Mouse (Mus musculus) skeletal muscle tissue, adult 2 months (tissue): ENCODE results near the gene Lcn10.
A peak's percentile ranks its signal among the peaks of the same experiment; 100 is the strongest.
"Not testable (repeated sequence)": the region's sequence is repeated elsewhere in the genome, so short reads cannot be mapped to it uniquely, and the experiment has no call there.

ENCODE experiments used
- DNase-seq: peaks from one replicate; pipeline ENCODE4 v3.0.0-alpha.2; 2012; ENCODE audit warnings: low read depth, low spot score

Gene Lcn10

DNA sequence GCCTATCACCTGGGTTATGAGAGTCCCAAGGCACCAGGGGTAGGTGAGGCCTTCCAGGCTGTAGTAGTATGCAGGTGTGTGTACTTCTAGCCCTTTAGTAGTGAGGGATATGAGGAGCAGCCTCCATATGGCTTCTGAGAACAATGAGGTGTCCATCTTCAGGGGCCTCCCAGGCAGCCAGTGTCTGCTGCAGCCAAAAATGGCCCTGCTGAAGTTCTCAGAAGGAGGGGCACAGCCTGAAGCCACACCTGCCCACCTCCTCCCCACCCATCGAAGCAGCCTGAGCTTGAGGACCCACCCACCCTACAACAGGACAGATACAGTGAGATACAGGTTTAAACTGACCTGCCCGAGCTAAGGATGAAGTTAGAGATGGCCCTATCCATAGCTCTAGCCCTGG, at the start of gene Lcn10:
TSS of gene Lcn10 (plus strand) at position 301 of the 400 bp plus-strand sequence.
- no peak for DNase-seq

DNA sequence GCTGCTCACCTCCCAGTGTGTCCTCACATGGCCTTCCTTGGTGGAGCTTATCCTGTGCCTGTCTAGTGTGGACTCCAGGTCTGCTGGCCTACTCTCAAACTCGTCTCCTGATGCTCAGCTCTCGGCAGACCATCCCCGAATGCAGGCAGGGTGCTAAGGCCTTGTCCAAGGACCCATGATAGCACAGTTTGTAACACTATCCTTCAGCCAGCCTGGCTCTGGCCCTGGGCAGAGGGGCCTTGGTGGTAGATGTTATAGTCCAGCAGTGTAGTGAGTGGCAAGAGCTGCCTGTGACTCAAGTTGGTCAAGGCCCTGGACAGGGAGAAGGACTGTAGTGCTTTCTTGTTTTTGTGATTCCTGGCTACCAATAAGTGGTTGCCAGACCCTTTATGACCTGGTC, 48.9 kb upstream of the Lcn10 start:
- no peak for DNase-seq

DNA sequence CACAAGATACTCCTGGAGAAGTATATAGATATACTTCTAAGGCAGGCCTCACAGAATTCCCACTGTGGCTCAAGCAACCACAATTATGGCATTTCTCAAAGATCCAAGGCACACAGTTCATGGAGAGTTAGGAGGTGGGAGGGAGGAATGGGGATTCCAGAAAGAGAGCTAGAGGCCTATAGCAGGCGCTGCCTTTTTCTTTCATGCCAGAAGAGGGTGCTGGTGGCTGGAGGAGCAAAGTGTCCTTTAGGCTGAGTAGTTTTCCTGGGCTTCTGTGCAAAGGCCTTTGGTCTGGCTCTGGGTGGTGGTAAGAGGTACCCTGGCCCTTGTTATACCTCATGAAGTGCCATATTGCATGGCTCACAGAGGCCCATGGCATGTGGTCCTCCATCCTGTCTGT, 48.5 kb upstream of the Lcn10 start:
- no peak for DNase-seq

DNA sequence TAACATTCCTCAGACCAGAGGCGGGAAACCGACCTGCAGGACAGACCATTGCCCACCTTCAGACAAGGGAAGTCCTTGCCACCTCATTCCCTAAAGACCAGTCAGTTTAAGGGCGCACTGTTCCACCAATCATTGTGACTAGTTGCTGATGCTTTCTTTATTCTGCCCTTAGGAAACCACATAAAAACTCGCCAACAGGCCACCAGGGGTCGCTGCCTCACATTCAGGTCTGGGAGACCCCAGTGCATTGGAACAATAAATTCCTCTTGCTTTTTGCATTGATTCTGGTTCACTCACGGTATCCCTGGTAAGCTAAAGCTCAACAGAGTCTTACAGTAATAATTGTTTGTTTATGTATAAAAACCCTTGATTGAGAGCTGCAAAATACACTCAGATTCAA, 42.6 kb upstream of the Lcn10 start:
- no peak for DNase-seq

DNA sequence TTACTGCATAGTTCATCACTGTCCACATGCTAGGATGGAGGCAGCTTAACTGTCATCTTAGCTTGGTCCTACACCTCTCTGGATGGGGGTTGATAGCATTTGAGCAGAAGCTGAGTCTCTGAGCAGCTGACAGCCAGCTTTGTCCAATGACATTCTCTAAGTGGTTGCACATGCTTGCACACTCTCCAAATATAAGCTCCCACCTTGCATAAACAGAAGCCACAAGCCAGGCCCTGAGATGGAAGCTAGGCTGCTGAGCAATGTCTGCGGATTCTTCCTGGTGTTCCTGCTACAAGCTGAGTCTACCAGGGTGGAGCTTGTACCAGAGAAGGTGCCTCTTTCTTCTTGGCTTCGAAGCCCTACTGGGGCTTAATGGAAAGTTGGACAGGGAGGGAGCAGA, 29.6 kb upstream of the Lcn10 start, which contains the start of gene Lcn8:
TSS of gene Lcn8 (plus strand) at position 219 of the 400 bp plus-strand sequence.
- no peak for DNase-seq

DNA sequence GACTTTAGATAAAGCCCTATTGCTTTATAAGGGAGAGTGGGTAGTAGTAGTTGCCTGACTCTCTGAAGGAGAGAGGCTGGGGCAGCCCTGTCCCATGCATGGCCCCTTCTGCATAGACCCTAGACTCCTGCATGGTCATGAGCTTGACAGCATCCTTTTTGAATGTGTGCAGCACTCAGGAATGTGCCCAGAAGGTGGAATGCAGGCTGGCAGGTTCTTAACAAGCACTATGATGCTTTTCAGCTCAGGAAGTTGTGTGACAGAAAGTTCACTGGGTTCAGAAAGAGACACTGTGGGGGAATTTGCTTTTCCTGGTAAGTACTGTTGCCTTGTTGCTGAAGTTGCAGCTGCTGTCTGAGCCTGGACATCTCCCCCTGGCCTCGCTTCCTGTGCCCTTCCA, 28.0 kb upstream of the Lcn10 start:
- DNase-seq, result no peak

DNA sequence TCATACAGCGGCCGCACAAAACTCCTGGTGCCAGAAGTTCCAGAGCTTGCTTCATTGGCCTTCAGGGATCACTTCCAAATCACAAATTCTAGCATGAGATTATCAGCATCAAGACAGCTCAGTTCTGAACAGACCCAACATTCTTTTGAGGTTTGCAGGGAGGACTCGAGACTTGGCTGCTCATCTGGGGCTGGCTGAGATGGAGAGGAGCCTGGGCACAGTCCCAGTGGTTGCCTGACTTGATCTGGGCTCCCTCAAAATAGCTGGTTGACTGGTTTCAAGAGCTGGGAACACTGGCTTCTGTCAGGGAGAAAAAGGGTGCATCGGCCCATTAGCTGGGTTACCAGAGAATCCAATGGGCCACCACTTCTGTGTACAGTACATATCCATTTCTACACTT, 25.8 kb upstream of the Lcn10 start:
- no peak for DNase-seq

DNA sequence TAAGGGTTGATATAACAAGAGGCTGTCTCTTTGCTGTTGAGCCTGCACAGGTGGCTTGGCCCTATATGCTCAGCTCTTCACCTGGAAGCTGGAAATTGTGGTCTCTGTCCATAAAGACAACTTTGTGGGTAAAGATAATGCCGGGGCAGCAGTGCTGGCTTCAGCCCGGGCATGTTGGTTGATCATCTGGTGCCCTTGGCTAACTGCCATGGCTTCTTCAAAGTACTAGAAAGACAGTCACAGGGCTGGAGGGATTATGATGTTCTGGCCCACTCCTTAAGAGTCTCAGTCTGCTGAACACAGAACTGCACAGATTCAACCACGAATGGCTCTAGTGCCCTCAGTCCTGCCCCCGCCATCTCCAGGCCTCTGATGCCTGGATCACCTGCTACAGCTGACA, 25.3 kb upstream of the Lcn10 start:
- DNase-seq, result no peak

DNA sequence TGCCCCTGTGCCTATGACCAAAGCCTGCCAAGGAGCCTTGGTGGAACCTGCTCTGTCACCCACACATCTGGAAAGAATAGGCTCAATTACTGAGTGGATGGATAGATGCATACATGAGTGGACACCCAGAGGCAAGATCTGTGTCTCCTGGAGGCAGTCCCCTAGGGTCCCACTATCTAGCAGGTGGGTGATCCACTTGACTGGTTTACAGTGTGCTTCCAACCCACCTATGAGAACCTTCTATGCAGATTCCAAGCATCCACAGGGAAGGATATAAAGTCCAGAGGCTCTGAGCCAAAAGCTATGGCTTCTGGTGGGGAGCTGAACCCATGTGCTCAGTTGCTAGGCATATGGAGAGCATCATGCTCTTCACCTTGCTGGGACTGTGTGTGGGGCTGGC, 24.9 kb upstream of the Lcn10 start, which contains the start of gene Lcn5:
TSS of gene Lcn5 (plus strand) at position 301 of the 400 bp plus-strand sequence.
- no peak for DNase-seq

DNA sequence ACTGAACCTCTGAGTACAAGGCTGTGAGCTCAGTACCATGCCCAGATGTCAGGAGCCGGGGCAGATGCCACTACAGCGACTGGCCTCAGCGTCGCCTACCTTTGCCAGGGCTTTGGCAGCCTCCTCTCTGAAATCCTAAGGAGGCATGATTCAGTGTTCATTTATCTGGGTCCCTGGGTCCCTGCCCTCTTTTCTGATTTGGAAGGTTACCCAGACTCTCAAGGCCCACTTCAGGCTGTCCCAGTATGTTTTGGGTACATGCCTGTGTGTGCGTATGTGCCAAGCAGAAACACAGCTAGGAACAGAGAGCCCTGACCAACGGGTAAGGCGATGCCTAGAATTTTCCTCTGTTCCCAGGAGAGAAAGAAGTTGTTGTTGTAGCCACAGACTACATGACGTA, 22.2 kb upstream of the Lcn10 start:
- peak; percentile 10 for DNase-seq

DNA sequence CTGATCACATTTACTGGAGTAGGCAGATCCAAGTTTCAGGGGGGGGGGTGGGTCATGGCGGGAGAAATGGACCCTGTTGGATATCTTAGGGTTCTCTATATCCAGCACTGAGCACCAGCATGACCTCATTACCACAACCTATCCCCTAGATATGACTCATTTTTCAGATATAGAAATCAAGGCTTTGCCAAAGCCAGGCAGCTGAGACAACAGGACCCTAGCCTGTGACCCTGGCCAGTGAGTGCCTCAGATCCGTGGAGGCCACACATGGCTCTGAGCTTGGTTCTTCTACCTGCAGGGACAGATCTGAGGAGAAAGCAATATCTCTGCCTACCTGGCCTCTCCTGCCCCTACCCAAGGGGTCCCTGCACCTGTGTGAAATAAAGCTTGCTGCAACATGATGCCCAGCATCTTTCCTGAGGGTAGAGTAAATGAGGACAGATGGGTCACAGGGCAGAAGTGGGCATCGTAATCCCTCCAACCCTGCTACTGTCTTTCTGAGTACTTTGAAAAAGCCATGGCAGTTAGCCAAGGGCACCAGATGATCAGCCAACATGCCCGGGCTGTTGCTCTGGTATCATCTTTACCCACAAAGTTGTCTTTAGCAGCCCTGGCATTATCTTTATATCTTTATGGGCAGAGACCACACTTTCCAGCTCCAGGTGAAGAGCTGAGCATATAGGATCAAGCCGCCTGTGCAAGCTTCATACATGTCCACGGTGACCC, 21.1 kb upstream of the Lcn10 start:
- no peak for DNase-seq

DNA sequence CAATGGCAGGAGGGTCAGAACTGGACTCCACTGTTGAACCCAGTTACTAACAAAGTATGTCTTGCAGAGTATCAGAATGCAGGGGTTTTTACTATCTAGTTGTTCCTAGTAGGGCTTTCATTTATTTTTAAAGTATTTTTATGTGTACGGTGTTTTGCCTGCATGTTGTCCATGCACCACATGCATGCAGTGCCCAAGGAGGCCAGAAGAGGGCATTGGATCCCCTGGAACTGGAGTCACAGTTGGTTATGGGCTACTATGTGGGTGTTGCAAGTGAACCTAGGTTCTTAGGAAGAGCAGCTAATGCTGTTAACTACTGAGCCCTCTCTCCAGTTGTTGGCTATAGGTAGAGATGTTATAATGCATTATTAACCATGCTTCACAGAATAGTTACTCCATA, 19.0 kb upstream of the Lcn10 start:
- DNase-seq, result no peak

DNA sequence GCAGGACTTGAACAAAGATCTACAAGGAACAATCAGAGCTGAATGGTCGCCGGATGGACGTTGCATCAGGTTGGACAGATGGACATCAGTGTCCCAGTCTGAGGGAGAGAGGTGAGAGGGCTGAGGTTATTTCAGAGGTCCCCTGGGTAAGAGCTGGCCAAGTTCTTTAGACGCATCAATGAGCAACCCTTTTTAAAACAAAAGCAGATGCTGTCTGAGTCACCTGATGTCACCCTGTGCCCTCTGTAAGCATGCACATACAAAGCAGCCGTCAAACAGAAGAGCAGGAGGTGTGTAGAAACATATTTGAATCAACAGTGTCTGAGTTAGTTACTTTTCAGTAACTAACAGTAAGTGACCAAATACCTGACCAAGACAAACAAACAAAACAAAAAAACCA, 18.4 kb upstream of the Lcn10 start:
- no peak for DNase-seq

DNA sequence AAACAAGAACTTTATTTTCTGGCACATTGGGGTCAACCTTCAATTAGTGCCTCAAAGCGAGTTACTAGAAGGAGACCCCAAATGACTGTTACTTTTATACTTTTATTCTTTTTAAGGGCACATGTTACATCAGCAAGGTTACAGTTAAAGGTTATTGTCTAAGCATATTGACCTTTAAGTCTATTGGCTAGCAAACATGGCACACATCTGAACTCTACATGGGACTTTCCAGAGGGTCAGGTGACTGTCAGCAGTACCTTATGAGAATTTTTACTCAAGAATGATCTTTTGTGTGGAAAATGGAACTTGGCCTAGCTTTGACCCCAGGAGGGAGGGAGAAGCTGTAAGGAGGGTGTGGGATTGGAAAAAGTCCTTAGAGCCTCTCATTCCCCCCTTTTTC, 16.0 kb upstream of the Lcn10 start:
- no peak for DNase-seq

DNA sequence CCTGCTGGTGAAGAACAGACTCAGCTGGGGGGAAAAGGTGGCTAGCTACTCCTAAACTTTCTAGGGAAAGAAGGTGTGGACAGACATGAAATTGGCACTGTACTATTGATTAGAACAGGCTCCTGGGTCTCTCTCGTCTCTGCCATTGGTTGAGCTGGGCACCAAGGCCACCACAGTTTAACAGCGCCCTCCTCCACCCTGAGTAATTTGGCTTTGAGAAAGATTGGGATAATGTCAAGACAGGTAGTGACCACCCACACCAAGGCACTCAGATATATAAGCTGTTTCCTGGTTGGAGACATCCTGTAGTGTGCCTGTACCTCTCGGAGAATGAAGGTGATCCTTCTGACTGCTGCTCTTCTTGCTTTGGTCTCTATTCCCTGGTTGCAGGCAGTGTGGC, 6.0 kb upstream of the Lcn10 start, which contains the start of gene Lcn6:
TSS of gene Lcn6 (plus strand) at position 301 of the 400 bp plus-strand sequence.
- no peak for DNase-seq

DNA sequence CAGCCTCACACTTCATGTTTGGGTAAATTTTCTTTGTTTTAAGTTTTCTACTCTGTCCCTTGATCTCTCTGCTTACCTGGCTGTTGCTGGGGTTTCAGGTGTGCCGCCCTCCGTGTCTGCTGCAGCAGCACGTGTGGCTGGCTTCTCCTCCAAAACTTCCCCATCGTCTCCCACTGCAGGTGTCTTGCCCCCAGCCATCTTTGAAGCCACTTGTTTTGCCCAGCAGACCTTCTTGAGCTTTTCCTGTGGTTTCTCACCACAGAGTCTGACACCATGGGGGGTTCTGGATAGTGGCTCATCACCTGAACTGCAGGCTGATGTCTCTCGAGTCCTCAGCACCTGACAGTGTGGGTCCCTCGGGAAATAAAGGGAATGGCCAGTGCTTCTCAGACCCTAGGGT, 3.0 kb upstream of the Lcn10 start:
- DNase-seq, result no peak

DNA sequence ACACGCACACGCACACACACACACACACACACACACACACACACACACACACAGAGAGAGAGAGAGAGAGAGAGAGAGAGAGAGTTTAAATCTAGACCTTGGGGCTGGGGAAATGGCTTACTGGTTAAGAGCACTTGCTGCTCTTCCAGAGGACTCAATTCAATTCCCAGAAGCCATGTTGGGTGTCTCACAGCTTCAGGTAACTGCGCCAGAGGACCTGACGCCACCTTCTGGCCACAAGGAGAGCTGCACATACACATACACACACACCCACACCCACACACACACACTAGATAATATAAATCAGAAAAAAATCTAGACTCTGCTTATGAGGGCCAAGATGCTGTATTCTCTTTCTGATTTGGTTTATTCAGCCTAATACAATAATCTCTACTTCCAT, 4.4 kb downstream of the Lcn10 start:
- DNase-seq, result no peak

DNA sequence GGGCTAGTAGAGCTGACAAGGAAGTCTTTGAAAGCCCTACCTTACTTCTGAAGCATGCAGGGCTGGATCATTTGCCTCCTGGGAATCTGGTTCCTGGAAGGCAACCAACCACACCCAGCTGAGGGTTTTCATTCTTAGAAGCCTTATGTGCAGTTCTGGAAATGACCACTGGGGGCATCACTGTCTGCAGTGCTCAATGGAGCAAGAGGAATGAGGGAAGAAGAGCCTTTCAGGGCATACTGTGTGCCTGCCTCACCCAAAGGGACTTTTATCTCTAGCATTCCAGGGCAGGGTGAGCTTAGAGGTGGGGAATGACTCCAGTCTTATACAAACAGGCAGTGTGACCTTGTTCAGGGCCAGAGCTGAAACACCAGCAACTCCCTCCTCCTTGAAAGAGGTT, 12.1 kb downstream of the Lcn10 start:
- peak; percentile 36 for DNase-seq

DNA sequence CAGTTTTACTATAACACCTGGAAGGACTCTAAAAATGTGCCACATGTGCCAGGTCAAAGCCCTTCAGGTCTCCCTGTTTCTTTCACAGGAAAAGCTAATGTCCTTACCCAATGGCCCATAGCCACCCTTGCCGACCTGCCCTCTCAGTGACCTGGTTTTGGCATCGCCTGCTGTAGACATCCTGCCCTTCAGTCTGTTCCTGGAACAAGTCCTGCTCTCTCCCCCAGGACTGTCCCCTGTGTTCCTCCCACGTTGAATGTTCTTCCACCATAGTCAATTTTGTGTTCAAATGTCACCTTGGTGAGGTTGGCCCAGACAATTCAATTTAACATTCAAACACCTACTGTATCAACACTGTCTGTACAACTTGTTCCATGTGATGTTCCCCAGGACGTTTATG, 14.4 kb downstream of the Lcn10 start:
- DNase-seq, result no peak

DNA sequence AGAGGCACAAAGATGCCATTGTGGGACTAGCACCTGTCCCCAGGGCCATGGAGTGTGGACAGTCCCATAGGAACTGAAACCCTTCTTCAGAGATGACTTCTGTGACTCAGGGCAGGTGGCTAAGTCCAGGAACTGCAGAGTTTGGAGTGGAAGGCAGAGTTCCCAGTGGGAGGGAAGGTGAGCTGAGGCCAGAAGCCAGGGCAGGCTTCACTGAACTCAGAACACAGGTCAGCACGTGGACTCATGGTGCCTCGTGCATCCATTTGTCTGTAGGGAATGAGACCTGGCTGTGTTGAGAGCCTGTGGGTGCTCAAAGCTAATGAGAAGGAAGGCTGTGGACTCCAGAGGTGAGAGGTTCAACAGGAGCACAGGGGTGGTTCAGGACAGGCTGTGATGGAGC, 16.2 kb downstream of the Lcn10 start:
- no peak for DNase-seq

DNA sequence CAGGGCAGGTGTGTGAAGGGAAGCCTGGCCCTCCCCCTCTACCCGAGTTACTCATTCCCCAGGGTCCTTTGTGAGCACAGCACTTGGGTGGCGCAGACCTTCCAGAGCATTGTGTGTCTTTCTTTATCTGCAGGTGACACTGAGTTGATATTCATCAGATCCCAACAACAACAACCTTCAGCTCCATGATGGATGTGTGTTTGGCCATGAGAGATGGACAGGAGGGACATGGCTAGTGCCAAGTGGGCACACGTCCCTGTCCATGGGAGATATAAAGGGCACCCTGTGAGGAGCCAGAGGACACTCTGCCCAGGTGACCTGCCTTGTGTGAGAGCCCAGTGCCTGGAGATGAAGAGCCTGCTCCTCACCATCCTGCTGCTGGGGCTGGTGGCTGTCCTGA, 17.2 kb downstream of the Lcn10 start, which contains the start of gene Obp2a:
TSS of gene Obp2a (plus strand) at position 301 of the 400 bp plus-strand sequence.
- not testable (repeated sequence) for DNase-seq

DNA sequence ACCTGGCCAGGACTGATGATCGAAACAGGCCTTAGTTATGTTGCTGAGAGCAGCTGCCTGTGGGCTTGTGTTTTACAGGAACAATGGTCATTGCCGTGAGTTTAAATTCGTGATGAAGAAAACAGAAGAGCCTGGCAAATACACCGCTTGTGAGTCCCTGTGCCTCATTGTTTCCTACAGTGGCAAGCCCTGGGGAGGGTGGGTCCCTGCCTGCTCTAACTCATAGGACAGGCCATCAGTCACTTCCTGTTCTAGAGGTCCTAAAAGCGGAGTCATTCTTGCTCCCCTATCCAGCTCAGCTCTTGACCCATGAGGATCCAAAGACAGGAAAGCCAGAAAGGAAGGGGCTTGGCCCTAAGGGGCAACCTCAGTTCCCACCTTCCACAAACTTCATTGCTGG, 18.5 kb downstream of the Lcn10 start:
- no peak for DNase-seq

DNA sequence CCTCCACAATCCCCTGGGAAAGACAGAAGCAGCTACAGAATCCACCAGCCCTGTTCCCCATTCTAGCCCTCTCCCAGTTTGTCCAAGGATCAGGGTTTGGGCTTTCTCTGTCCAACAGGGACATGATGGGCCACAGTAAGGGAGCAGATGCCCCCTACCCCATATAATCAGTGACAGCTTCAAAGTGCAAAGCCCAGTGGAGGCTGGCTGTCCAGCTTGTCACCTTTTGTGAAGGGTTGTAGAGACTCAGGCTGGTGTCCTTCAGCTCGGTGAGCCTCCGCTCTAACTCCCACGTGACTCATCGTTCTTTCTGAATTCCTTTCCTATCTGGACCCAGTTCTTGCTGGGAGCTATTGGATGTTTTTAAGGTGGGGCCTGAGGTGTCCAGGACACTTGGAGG, 21.2 kb downstream of the Lcn10 start:
- no peak for DNase-seq
